Mouse (Mus musculus) left cerebral cortex, postnatal 10 days (tissue): Measurements from ENCODE around the gene Ppt1. TPM values are rescaled to one million over a fixed set of nuclear protein-coding genes. Genes with fewer than 3 reads are reported as not detected.
A peak's percentile ranks its signal among the peaks of the same experiment; 100 is the strongest.

ENCODE experiments used
- DNase-seq, 2 experiments: peaks; one replicate each; pipeline ENCODE4 v3.0.0; 2021 to 2022; ENCODE audit warnings: low spot score in 2 of 2, mixed read lengths in 1 of 2; ENCODE audit errors: extremely low spot score in 1 of 2
- intact Hi-C: fragments of 180-260 bp; cut with DNase I; formaldehyde crosslinking; loops from one replicate; pipeline ENCODE4 v1.15.1; 2025
- total RNA-seq, 2 experiments: library from RNA; stranded (reverse); gene quantifications; 2 replicates each; pipeline ENCODE4 v1.2.3; 2021

Gene Ppt1
- total RNA-seq, 2 experiments from 2014 or later, result 74.2 to 77.4 TPM

- peak in 1 of 2 experiments; percentile 31 for DNase-seq
- intact Hi-C loops, result no loop called here
Measured at GRCm38 (mm10) chr4:122859096-122859674, 23.1 kb downstream of the Ppt1 start.

DNA sequence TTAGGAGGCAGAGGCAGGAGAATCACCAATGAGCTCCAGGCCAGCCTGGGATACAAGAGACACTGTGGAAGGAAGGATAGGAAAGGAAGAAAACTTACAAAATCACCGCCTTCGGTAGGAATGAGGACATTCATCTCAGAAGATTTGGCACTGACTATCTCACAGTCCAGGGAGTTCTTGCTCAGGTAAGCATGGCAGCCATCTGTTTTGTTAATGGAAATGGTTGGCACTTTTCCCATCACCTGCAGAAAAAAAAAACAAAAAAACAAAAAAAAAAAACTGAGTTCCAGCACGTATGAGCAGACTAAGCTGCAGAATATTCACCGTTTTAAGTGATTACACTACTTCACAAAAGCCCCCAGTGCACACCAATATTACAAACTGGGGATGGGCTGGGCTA, 25.8 kb downstream of the Ppt1 start:
- intact Hi-C loops, result no loop called here
- DNase-seq, result no peak

- intact Hi-C loops, result no loop called here
- no peak for DNase-seq
Measured at GRCm38 (mm10) chr4:122868041-122868440, 32.0 kb downstream of the Ppt1 start.

- no peak for DNase-seq
- intact Hi-C loops, result no loop called here
Measured at GRCm38 (mm10) chr4:122870027-122870426, 34.0 kb downstream of the Ppt1 start.

GRCm38 (mm10) chr4:122870741-122871140, 34.7 kb downstream of the Ppt1 start:
- no peak for DNase-seq

DNA sequence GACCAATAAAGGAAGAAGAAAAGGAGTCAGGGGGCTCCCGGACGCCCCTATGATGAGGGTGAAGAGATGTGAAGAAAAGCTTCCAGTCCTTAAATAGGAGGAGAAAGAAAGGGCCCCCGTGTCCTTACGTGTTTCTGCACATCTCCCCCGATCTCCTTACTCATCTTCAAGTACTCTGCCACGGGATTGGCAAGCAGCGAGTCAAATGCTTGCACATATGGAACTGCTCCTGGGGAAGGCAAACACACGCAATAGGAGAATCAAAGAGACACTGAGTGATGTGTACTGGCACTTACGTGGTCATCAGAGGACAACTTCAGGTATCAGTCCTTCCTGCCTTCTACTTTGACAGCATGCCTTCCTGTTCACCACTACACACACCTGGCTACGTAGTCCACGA, 35.2 kb downstream of the Ppt1 start:
- DNase-seq, result no peak
- intact Hi-C loops, result no loop called here

More at GRCm38 (mm10) chr4:122870741-122871140, 34.7 kb downstream of the Ppt1 start:
- intact Hi-C loops, result no loop called here

DNA sequence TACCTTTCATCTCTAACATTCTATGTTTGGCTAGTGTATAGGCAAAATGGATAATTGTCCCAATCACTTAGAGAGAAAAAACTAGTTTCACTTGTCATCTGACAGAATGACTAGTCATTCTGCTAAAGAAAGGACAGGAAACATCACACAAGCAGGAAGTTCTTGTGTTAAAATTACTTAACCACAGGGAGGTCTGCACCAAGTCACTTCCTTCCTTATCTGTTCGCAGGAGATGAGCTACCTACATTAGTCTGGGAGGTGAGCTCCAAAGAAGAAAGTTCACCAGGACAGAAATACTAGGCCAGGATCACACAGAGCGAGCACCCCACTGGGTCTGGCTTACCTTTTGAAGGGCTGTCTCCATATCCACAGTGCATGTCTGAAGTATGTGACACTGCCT, 35.9 kb downstream of the Ppt1 start:
- intact Hi-C loops, result no loop called here
- DNase-seq, result no peak

DNA sequence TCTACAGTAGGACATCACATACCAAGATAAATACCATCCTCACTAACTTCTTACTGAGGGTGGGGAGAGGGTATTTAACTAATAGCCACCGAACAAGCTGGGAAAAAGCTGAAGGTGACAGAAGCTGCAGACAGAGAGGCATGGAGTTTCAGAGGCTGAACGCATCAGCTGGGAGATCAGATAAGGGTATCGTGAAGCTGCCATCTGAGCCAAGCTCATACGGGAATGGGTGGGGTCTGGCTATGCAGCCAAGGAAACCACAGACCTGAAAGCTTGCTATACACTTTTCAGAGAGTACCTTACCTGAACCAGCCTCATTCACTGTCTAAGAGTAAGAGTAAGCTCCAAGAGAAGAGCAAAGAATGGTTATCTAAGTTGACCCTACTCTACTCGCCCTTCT, 37.0 kb downstream of the Ppt1 start:
- intact Hi-C loops, result no loop called here
- DNase-seq, result no peak

DNA sequence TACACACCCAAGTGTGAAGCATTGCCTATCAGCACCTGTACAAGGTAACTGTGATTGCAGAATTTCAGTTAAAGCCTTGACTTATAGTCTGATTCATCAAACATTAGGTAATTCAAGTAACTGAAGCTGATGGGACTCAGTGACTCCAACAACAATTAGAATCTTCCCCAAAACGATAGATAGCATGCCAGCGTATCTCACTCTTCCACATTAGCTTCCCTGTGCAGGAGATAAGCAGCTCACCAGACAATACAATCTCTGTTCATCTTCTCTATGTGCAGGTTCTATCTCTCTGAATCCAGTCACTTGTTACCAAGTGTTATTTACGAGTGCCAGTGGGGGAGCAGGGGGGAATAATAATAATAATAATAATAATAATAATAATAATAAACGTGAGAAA, 37.5 kb downstream of the Ppt1 start:
- DNase-seq, result no peak
- intact Hi-C loops, result no loop called here

- no peak for DNase-seq
- intact Hi-C loops, result no loop called here
Measured at GRCm38 (mm10) chr4:122878333-122879070, 42.5 kb downstream of the Ppt1 start.

- no peak for DNase-seq
Measured at GRCm38 (mm10) chr4:122882544-122882943, 46.5 kb downstream of the Ppt1 start.

GRCm38 (mm10) chr4:122883294-122883693, 47.3 kb downstream of the Ppt1 start:
- intact Hi-C loops, result no loop called here
- no peak for DNase-seq

More at GRCm38 (mm10) chr4:122882544-122882943, 46.5 kb downstream of the Ppt1 start:
- intact Hi-C loops, result no loop called here

GRCm38 (mm10) chr4:122884051-122884450, 48.0 kb downstream of the Ppt1 start:
- no peak for DNase-seq
- intact Hi-C loops, result no loop called here

DNA sequence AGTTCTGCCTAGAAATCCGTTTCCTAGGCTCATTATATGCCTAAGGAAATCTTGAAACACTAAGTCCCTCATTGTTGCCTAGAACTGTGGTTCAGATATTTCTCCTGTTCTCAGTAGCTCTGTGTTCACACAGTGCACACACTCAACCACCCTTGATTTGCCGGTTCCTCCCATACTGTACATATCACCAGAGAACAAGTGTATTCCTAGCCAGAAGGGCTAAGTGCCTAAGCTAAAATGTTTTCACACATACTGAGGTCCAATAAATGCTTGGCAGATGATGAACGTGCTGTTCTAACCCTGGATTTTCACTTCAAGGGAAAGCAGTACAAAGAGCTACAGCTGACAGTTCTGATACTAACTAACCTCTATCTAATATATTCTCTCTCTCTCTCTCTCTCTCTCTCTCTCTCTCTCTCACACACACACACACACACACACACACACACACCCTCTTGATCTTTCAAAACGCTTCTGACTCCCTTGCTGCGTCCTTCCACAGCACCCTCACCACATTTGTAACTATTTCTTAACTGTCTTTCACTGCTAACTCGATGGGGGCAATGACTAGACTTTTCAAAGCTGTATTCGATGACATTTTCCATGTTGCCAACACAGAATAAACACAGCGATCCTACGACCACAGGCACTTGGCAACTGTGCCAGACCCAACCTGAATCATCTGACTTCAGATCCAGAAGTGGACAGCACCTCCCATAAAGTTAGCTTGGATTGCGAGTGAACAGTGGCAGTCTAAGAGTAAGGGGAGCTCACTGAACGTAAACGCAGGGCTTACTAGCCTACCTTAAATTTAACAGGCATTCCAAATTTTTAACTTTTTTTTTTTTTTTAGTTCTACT, 48.7 kb downstream of the Ppt1 start:
- intact Hi-C loops, result no loop called here
- DNase-seq, result no peak

- DNase-seq, result peak; percentile 98 to 99
- intact Hi-C loops, result no loop called here
Measured at GRCm38 (mm10) chr4:122885768-122886578, 49.9 kb downstream of the Ppt1 start, which contains the start of gene Cap1. TSS of gene Cap1 (minus strand) at chr4:122886056.

- DNase-seq, result no peak
- intact Hi-C loops, result no loop called here
Measured at GRCm38 (mm10) chr4:122886579-122887254, 50.7 kb downstream of the Ppt1 start.

GRCm38 (mm10) chr4:122887336-122887735, 51.3 kb downstream of the Ppt1 start:
- no peak for DNase-seq
- intact Hi-C loops, result no loop called here

- intact Hi-C loops, result no loop called here
- peak; percentile 84 to 88 for DNase-seq
Measured at GRCm38 (mm10) chr4:122890881-122891481, 54.9 kb downstream of the Ppt1 start.
